In genomic region chr14:25716528-25716927, GRCm38 (mm10) we compare ENCODE assay signal across 27 mouse cellular contexts.
"Had no signal": no experiment of that assay in that cellular context is flagged by ENCODE, and none has a peak within 500 bp of the region (broad histone marks: within the 10 kb centered on the region; RNA-seq: fewer than 3 reads in every experiment).

No protein-coding gene starts in this region.

- H3K4me3 ChIP-seq: heart, adult 2 months; heart, embryonic 13.5 days; heart, embryonic 15.5 days; kidney, embryonic 15.5 days; limb, embryonic 13.5 days; limb, embryonic 15.5 days; liver, embryonic 12.5 days had no signal

- H3K9me3 ChIP-seq: heart, embryonic 13.5 days; heart, embryonic 15.5 days; kidney, embryonic 15.5 days; limb, embryonic 13.5 days; limb, embryonic 15.5 days; liver, embryonic 12.5 days had no signal

- H3K9ac ChIP-seq: forebrain, postnatal 0 days; heart, embryonic 13.5 days; heart, embryonic 15.5 days; hindbrain, embryonic 14.5 days; kidney, embryonic 15.5 days; limb, embryonic 13.5 days; limb, embryonic 15.5 days; liver, embryonic 12.5 days; liver, embryonic 14.5 days had no signal

- DNase-seq: forebrain, postnatal 0 days; gastrocnemius, postnatal 10 days; gastrocnemius, postnatal 36 days; heart, adult 11 months; heart, adult 2 months; heart, postnatal 14 days; heart, postnatal 36 days; kidney, adult 11 months; kidney, adult 2 months; kidney, adult 9 months; kidney, postnatal 25 days; layer of hippocampus, adult 9-11 months; layer of hippocampus, postnatal 36 days; left cerebral cortex, postnatal 4 days; lung, adult 18-20 months had no signal

- H3K4me2 ChIP-seq: heart, embryonic 11.5 days; heart, embryonic 13.5 days; heart, embryonic 15.5 days; hindbrain, embryonic 14.5 days; kidney, embryonic 15.5 days; limb, embryonic 13.5 days; limb, embryonic 15.5 days; liver, embryonic 12.5 days had no signal

- ATAC-seq: forebrain, postnatal 0 days; hindbrain, embryonic 16.5 days; intestine, embryonic 16.5 days; liver, embryonic 12.5 days had no signal

- H3K27ac ChIP-seq: heart, adult 2 months; heart, embryonic 13.5 days; heart, embryonic 15.5 days; hindbrain, embryonic 14.5 days; kidney, embryonic 15.5 days; kidney, postnatal 0 days; limb, embryonic 13.5 days; limb, embryonic 15.5 days; liver, embryonic 12.5 days; liver, embryonic 14.5 days had no signal

- H3K27me3 ChIP-seq: heart, embryonic 13.5 days; heart, embryonic 15.5 days; kidney, embryonic 15.5 days; limb, embryonic 13.5 days; limb, embryonic 15.5 days; liver, embryonic 12.5 days had no signal
